Mouse (Mus musculus): ENCODE measurements around the gene Fbxo41. TPM values are rescaled to one million over a fixed set of nuclear protein-coding genes. Genes with fewer than 3 reads are reported as not detected.

Fbxo41 gene
- total RNA-seq, 1 experiment = 0.54 TPM

DNA sequence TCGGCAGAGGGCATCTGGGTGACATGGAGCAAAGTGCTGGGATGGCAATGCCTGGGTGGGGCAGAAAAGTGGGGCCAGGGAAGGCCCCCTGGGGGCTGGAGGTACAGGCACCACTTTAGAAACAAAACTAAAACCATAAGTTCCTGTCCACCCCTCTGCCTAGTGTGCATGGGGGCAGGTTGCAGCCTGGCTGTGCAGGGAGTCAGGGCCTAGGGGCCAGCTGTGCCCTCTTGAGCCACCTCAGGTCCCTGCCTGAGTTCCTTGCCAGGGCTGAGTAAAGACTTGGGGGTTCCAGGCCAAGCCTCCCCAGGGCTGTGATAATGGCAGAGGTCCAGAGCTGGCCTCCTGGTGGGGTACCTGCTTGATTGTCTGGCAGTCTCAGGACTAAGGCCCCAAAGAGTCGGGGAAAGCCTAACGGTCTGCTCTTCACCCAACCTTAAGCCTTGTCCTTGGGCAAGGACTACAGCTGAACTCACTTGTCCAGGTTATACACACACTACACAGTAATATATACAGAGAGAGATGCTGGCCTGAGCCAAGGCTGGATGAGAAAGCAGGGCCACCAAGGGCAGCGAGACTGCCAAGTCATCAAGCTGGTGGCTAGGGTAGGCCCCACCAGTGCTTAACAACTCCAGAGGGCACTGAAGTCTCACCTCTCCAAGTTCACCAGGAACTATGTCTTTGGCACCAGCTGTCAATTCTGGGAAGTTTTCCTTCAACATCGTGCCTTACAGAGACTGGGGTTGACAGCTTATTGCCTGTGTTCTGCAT, 32.9 kb downstream of the Fbxo41 start:
- TF ChIP-seq ZNF384 (IDR thresholded peaks at IDR 0.05; ENCODE audit: low read depth, low read length) (no peak), HCFC1 (IDR thresholded peaks at IDR 0.05; ENCODE audit: borderline replicate concordance, insufficient read depth, low read length) (no peak), ZC3H11A (IDR thresholded peaks at IDR 0.05; ENCODE audit: borderline replicate concordance, low read depth, low read length) (no peak), CHD2 (IDR thresholded peaks at IDR 0.05; ENCODE audit: low read depth, low read length) (no peak), MAFK (IDR thresholded peaks at IDR 0.05; ENCODE audit: insufficient read depth, low read depth, low read length) (no peak)
- Histone ChIP-seq H3K4me3 (ENCODE audit: insufficient read depth in 1 of 2, low read depth in 1 of 2, low read length in 2 of 2, poor library complexity in 1 of 2, severe bottlenecking in 1 of 2) (no peak overlapping the region), H3K27ac (ENCODE audit: insufficient read depth, low read depth, low read length, poor library complexity, severe bottlenecking) (no peak overlapping the region), H3K36me3 (ENCODE audit: control insufficient read depth, insufficient read depth, low read length, poor library complexity, severe bottlenecking) (peaks cover 40% of the 10 kb centered on the region), H3K9ac (ENCODE audit: insufficient read depth, low read depth, low read length, poor library complexity, severe bottlenecking) (no peak overlapping the region), H3K9me3 (ENCODE audit: control insufficient read depth, insufficient read depth, low read depth, low read length) (no peaks in the 10 kb centered on the region), H3K4me1 (ENCODE audit: control insufficient read depth in 2 of 2, insufficient read depth in 2 of 2, low read length in 2 of 2, poor library complexity in 1 of 2) (no peaks in the 10 kb centered on the region)
- no peak for DNase-seq (ENCODE audit: low read depth, low spot score)
- in situ Hi-C loops (cut with MboI; ENCODE audit: low sequenced_read_pairs in 2 of 2, unreplicated experiment in 2 of 2) = no loop called here

- Histone ChIP-seq H3K4me1 (ENCODE audit: control insufficient read depth in 2 of 2, insufficient read depth in 2 of 2, low read length in 2 of 2, poor library complexity in 1 of 2) (no peaks in the 10 kb centered on the region), H3K9me3 (ENCODE audit: control insufficient read depth, insufficient read depth, low read depth, low read length) (no peaks in the 10 kb centered on the region), H3K27ac (ENCODE audit: insufficient read depth, low read depth, low read length, poor library complexity, severe bottlenecking) (no peak overlapping the region), H3K9ac (ENCODE audit: insufficient read depth, low read depth, low read length, poor library complexity, severe bottlenecking) (no peak overlapping the region), H3K36me3 (ENCODE audit: control insufficient read depth, insufficient read depth, low read length, poor library complexity, severe bottlenecking) (peaks cover 73% of the 10 kb centered on the region), H3K4me3 (ENCODE audit: insufficient read depth in 1 of 2, low read depth in 1 of 2, low read length in 2 of 2, poor library complexity in 1 of 2, severe bottlenecking in 1 of 2) (no peak overlapping the region)
- TF ChIP-seq ZC3H11A (IDR thresholded peaks at IDR 0.05; ENCODE audit: borderline replicate concordance, low read depth, low read length) (no peak), CHD2 (IDR thresholded peaks at IDR 0.05; ENCODE audit: low read depth, low read length) (no peak), HCFC1 (IDR thresholded peaks at IDR 0.05; ENCODE audit: borderline replicate concordance, insufficient read depth, low read length) (no peak), MAFK (IDR thresholded peaks at IDR 0.05; ENCODE audit: insufficient read depth, low read depth, low read length) (no peak), ZNF384 (IDR thresholded peaks at IDR 0.05; ENCODE audit: low read depth, low read length) (no peak)
- in situ Hi-C loops (cut with MboI; ENCODE audit: low sequenced_read_pairs in 2 of 2, unreplicated experiment in 2 of 2) = no loop called here
- DNase-seq (ENCODE audit: low read depth, low spot score) = no peak
Observed at GRCm38 (mm10) chr6:85465381-85465780, 37.4 kb downstream of the Fbxo41 start.

DNA sequence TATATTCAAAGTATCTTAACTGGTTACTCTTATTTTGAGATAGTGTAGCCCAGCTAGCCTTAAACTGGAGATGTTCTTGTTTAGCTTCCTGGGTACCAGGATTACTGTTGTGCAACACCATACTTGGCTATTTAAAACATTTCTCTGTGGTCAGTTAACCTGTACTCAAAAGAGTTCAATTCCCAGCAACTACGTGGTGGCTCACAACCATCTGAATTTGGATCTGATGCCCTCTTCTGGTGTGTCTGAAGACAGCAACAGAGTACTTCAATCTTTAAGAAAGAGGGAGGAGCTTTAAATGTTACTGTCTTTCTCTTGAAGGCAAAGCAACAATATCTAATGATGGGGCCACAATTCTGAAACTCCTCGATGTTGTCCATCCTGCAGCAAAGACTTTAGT, 43.2 kb downstream of the Fbxo41 start:
- no peak for DNase-seq (ENCODE audit: low read depth, low spot score)
- Histone ChIP-seq H3K4me3 (ENCODE audit: insufficient read depth in 1 of 2, low read depth in 1 of 2, low read length in 2 of 2, poor library complexity in 1 of 2, severe bottlenecking in 1 of 2) (no peak overlapping the region), H3K27ac (ENCODE audit: insufficient read depth, low read depth, low read length, poor library complexity, severe bottlenecking) (no peak overlapping the region), H3K4me1 (ENCODE audit: control insufficient read depth in 2 of 2, insufficient read depth in 2 of 2, low read length in 2 of 2, poor library complexity in 1 of 2) (no peaks in the 10 kb centered on the region; a peak in 1 of 4 replicates), H3K9ac (ENCODE audit: insufficient read depth, low read depth, low read length, poor library complexity, severe bottlenecking) (no peak overlapping the region), H3K9me3 (ENCODE audit: control insufficient read depth, insufficient read depth, low read depth, low read length) (no peaks in the 10 kb centered on the region), H3K36me3 (ENCODE audit: control insufficient read depth, insufficient read depth, low read length, poor library complexity, severe bottlenecking) (peaks cover 42% of the 10 kb centered on the region)
- in situ Hi-C loops (cut with MboI; ENCODE audit: low sequenced_read_pairs in 2 of 2, unreplicated experiment in 2 of 2) = no loop called here
- no peak for TF ChIP-seq ZC3H11A (IDR thresholded peaks at IDR 0.05; ENCODE audit: borderline replicate concordance, low read depth, low read length)
- no peak for TF ChIP-seq ZNF384 (IDR thresholded peaks at IDR 0.05; ENCODE audit: low read depth, low read length)
- no peak for TF ChIP-seq CHD2 (IDR thresholded peaks at IDR 0.05; ENCODE audit: low read depth, low read length)
- TF ChIP-seq HCFC1 (IDR thresholded peaks at IDR 0.05; ENCODE audit: borderline replicate concordance, insufficient read depth, low read length) = no peak
- TF ChIP-seq MAFK (IDR thresholded peaks at IDR 0.05; ENCODE audit: insufficient read depth, low read depth, low read length) = no peak

DNA sequence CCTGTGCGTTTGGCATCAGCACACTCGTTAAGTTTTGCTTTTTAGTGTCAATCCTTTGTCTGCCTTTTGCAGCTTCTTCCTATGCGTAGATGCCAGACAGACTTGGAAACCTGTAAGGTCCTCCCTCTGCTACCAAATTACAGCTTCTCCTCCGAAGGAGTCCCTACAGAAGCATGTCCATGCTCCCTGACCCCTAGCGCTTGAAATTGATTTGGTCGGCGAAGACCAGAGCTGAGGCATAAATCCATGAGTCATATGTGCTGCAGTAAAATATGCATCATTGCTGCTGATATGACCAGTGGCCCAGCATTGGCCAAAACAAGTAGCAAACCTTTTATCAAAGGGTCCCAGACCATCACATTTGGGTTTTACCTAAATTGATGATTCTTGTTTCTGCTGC, 50.0 kb downstream of the Fbxo41 start:
- TF ChIP-seq HCFC1 (IDR thresholded peaks at IDR 0.05; ENCODE audit: borderline replicate concordance, insufficient read depth, low read length) = no peak
- TF ChIP-seq ZC3H11A (IDR thresholded peaks at IDR 0.05; ENCODE audit: borderline replicate concordance, low read depth, low read length) = no peak
- TF ChIP-seq ZNF384 (IDR thresholded peaks at IDR 0.05; ENCODE audit: low read depth, low read length) = no peak
- TF ChIP-seq MAFK (IDR thresholded peaks at IDR 0.05; ENCODE audit: insufficient read depth, low read depth, low read length) = no peak
- TF ChIP-seq CHD2 (IDR thresholded peaks at IDR 0.05; ENCODE audit: low read depth, low read length) = no peak
- Histone ChIP-seq H3K27ac (ENCODE audit: insufficient read depth, low read depth, low read length, poor library complexity, severe bottlenecking) (no peak overlapping the region), H3K9ac (ENCODE audit: insufficient read depth, low read depth, low read length, poor library complexity, severe bottlenecking) (peak overlapping the region; percentile 99), H3K4me3 (ENCODE audit: insufficient read depth in 1 of 2, low read depth in 1 of 2, low read length in 2 of 2, poor library complexity in 1 of 2, severe bottlenecking in 1 of 2) (peak overlapping the region; percentile 88 to 95), H3K36me3 (ENCODE audit: control insufficient read depth, insufficient read depth, low read length, poor library complexity, severe bottlenecking) (peaks cover 5% of the 10 kb centered on the region; the same call in 1 of the 2 replicates), H3K4me1 (ENCODE audit: control insufficient read depth in 2 of 2, insufficient read depth in 2 of 2, low read length in 2 of 2, poor library complexity in 1 of 2) (peaks cover 2 to 5% of the 10 kb centered on the region in 2 experiments; a peak in 2 of 4 replicates), H3K9me3 (ENCODE audit: control insufficient read depth, insufficient read depth, low read depth, low read length) (no peaks in the 10 kb centered on the region)
- no peak for DNase-seq (ENCODE audit: low read depth, low spot score)
- in situ Hi-C loops (cut with MboI; ENCODE audit: low sequenced_read_pairs in 2 of 2, unreplicated experiment in 2 of 2) = no loop called here

All from ES-E14 (cell line).